Mouse (Mus musculus): ENCODE results near the gene Ptprd.
"Not testable (repeated sequence)": the region's sequence is repeated elsewhere in the genome, so short reads cannot be mapped to it uniquely, and the experiment has no call there.

Ptprd gene

GRCm38 (mm10) chr4:76450351-76451018 is 1761.3 kb downstream of the Ptprd start:
- DNase-seq (ENCODE audit: low read depth, low spot score) = peak; percentile 58

- peak; percentile 70 for DNase-seq (ENCODE audit: low read depth, low spot score)
Observed at GRCm38 (mm10) chr4:76449466-76450350, 1762.1 kb downstream of the Ptprd start.

GRCm38 (mm10) chr4:76448678-76449465 is 1762.9 kb downstream of the Ptprd start:
- peak; percentile 51 for DNase-seq (ENCODE audit: low read depth, low spot score)

- DNase-seq (ENCODE audit: low read depth, low spot score) = no peak
Observed at GRCm38 (mm10) chr4:76447396-76447795, 1764.4 kb downstream of the Ptprd start.

GRCm38 (mm10) chr4:76444778-76445177 is 1767.0 kb downstream of the Ptprd start:
- DNase-seq (ENCODE audit: low read depth, low spot score) = no peak

DNA sequence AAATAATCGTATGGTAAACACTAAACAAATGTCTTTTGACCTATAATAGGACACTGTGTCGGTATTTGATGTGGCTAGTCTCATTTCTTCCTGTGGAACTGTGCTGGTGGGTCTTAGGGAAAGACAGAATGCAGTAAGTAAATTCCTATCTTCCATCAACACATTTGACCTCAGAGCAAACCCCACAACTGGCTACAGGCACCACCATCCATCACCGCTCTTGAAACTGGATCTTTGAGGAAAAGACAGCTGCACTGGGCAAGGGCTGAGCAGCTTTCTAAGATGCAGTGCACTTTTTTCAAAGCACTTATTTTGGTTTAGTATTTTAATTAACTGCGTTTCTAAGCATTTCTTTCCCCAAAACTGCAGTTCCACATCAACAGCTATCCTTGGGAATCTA is 1768.2 kb downstream of the Ptprd start:
- no peak for DNase-seq (ENCODE audit: low read depth, low spot score)

- DNase-seq (ENCODE audit: low read depth, low spot score) = no peak
Observed at GRCm38 (mm10) chr4:76440791-76441364, 1770.9 kb downstream of the Ptprd start.

DNA sequence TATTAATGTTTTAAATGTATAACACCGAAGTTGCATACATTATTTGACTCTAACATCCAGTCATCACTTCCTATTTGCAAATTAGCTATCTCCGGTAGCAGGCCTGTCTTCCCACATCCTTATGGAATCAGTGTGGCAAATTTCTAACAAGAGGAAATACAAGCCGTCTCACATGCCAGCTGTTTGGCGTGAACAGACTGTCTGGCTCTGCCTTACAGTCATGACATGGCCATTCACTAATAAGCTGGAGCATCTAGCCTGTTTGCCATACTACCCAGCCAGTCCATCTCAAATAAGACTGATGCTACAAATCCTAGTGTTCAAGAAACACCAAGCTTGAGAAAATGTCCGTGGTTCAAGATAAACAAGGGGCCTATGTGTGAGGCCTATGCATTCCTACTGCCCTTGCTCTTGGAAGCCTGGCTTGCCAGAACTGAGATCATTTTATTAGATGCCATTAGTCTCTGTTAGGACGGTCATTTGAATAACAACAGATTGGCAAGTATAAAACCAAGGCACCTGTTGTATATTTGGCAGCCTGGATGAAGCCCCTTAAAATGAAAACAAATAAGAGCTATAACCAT is 1773.2 kb downstream of the Ptprd start:
- DNase-seq (ENCODE audit: low read depth, low spot score) = no peak

DNA sequence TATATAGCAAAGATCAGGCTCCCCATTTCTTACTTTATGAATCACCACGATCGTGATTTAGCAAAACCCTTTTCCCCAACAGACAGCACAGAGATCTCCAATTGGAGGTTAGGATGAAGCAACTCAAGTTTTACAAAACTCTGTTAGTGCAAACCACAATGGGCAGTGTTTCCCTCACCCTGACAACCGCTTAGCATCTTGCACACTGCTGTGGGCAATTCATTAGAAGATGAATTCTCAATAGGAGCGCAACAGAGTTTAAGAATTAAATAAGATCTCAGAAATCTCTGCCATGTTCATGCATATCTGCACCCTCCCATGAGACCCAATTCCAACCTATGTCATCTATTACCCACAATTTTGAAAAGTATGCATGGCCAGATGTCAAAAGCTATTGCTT is 1773.7 kb downstream of the Ptprd start:
- DNase-seq (ENCODE audit: low read depth, low spot score) = no peak

- DNase-seq (ENCODE audit: low read depth, low spot score) = no peak
Observed at GRCm38 (mm10) chr4:76435920-76436319, 1775.8 kb downstream of the Ptprd start.

DNA sequence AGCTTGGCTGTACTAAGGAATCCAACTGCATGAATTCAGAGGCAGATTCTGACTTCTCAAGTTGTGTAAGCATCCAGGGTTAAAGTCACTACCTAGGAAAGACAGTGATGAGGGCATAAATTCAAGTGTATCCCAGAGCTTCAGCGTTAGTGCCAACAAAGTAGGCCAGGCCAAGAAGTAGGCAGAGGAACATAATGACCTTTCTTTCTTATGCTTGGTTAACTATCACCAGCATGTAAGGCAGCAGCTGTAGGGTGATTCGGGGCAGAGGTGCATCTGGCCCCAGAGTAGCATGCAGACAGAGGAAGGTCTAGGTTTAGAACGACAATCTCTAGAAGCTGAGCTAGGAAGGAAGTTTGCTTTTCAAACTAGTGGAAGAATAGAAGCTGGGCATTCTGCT is 1782.0 kb downstream of the Ptprd start:
- DNase-seq (ENCODE audit: low read depth, low spot score) = no peak

GRCm38 (mm10) chr4:76427036-76427435 is 1784.7 kb downstream of the Ptprd start:
- DNase-seq (ENCODE audit: low read depth, low spot score) = not testable (repeated sequence)

- DNase-seq (ENCODE audit: low read depth, low spot score) = no peak
Observed at GRCm38 (mm10) chr4:76425230-76425575, 1786.6 kb downstream of the Ptprd start.

GRCm38 (mm10) chr4:76424324-76425229 is 1787.2 kb downstream of the Ptprd start:
- peak; percentile 5 for DNase-seq (ENCODE audit: low read depth, low spot score)

DNA sequence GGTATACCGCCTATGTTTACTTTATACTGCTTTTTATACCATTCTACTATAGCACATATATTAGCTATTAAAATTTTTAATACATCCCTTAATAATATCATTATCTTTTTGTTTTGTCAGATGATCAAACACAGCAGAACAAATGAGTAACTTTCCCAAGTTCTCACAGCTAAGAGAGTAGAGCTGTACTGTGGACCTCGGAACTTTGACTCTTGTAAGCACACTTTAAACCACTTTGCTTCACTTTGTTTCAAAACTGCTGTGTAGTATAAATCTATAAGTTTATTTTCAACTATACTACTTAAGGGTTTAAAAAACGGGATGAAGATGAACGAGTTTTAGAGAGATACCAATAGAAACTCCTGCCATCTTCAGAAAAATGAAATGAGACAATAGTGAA is 1789.6 kb downstream of the Ptprd start:
- no peak for DNase-seq (ENCODE audit: low read depth, low spot score)

GRCm38 (mm10) chr4:76419641-76420040 is 1792.1 kb downstream of the Ptprd start:
- no peak for DNase-seq (ENCODE audit: low read depth, low spot score)

DNA sequence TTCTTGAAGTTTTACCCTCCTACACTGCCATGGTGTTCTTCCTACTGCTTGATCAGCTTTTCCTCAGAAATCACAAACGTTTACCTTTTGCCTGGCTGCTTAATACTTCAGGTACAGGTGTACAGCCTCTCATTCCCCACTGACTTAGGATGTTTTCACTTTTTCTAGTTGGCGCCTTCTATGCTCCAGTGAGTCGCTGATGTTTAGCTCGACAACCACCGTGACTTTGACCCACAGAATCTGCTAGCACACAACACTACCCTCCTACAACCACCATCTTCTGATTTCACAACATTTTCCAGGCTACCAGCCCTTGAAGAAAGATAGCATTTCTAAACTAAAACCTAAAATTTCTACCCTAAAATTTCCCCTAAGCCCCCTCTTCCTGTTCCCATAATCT is 1794.1 kb downstream of the Ptprd start:
- DNase-seq (ENCODE audit: low read depth, low spot score) = no peak

DNA sequence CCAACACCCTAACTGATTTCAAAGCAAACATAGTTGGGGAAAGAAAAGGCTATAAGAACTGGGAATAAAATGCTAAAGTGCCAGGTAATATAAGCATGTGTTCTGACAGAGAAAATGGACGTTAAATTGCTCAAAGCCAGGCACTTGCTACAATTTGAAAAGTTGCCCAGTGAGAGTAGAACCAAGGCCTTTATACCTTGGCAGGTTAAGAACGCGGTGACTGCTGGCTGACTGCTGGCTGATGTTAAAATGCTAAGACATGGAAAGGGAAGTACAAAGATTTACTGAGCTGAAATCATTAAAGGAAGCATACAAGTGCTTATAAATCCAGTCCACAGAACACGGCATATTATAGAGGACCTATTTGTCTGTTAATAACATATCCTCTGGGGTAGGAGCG is 1796.1 kb downstream of the Ptprd start:
- DNase-seq (ENCODE audit: low read depth, low spot score) = no peak

DNA sequence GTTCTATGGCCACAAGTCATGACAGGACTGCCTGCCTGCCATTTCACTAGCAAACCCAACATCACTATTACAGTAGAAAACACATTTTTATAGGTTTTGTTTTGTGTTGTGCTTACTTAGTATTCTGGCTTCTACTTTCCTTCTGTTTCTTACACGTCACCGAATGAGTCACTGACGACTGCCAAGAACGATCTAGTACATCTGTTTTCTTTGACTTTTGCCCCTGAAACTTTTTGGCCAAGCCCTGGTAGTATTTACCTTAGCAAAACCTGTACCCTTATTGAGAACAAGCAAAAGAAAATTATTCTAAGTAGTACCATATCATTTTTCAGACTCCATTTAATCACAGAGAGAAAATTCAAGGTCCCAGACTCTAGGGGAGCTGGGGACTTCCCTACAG is 1797.2 kb downstream of the Ptprd start:
- no peak for DNase-seq (ENCODE audit: low read depth, low spot score)

- no peak for DNase-seq (ENCODE audit: low read depth, low spot score)
Observed at GRCm38 (mm10) chr4:76410053-76410452, 1801.7 kb downstream of the Ptprd start.

All from ZHBTc4 (cell line).